Mouse (Mus musculus): ENCODE data around the gene Psmg4.

Gene Psmg4

GRCm38 (mm10) chr13:34162491-34163303 is at the start of gene Psmg4:
TSS of gene Psmg4 (plus strand) at chr13:34162964.
- peak; percentile 84 to 87 for DNase-seq

GRCm38 (mm10) chr13:34113086-34113485 is 49.7 kb upstream of the Psmg4 start:
- DNase-seq, result no peak

GRCm38 (mm10) chr13:34114654-34115053 is 48.1 kb upstream of the Psmg4 start:
- no peak for DNase-seq

- DNase-seq, result no peak
Measured at GRCm38 (mm10) chr13:34116508-34116907, 46.3 kb upstream of the Psmg4 start.

- no peak for DNase-seq
Measured at GRCm38 (mm10) chr13:34118816-34119215, 43.9 kb upstream of the Psmg4 start.

- peak; percentile 32 to 53 for DNase-seq
Measured at GRCm38 (mm10) chr13:34119406-34119805, 43.4 kb upstream of the Psmg4 start.

GRCm38 (mm10) chr13:34120536-34120935 is 42.2 kb upstream of the Psmg4 start:
- no peak for DNase-seq

- DNase-seq, result no peak
Measured at GRCm38 (mm10) chr13:34125711-34126110, 37.1 kb upstream of the Psmg4 start.

- no peak for DNase-seq
Measured at GRCm38 (mm10) chr13:34128276-34129114, 34.3 kb upstream of the Psmg4 start.

GRCm38 (mm10) chr13:34129485-34130225 is 33.1 kb upstream of the Psmg4 start:
- DNase-seq, result peak; percentile 24 to 47

- DNase-seq, result peak; percentile 60 to 69
Measured at GRCm38 (mm10) chr13:34130226-34130731, 32.5 kb upstream of the Psmg4 start, which contains the start of gene Tubb2b. TSS of gene Tubb2b (minus strand) at chr13:34130466.

GRCm38 (mm10) chr13:34131011-34131707 is 31.6 kb upstream of the Psmg4 start:
- peak; percentile 51 to 67 for DNase-seq

- peak; percentile 42 to 68 for DNase-seq
Measured at GRCm38 (mm10) chr13:34131708-34132060, 31.1 kb upstream of the Psmg4 start.

- no peak for DNase-seq
Measured at GRCm38 (mm10) chr13:34132299-34132698, 30.5 kb upstream of the Psmg4 start.

- DNase-seq, result no peak
Measured at GRCm38 (mm10) chr13:34132875-34133274, 29.9 kb upstream of the Psmg4 start.

GRCm38 (mm10) chr13:34133326-34134071 is 29.3 kb upstream of the Psmg4 start:
- no peak for DNase-seq

- no peak for DNase-seq
Measured at GRCm38 (mm10) chr13:34134276-34134675, 28.5 kb upstream of the Psmg4 start.

- DNase-seq, result no peak
Measured at GRCm38 (mm10) chr13:34136605-34137004, 26.2 kb upstream of the Psmg4 start.

GRCm38 (mm10) chr13:34143389-34143788 is 19.4 kb upstream of the Psmg4 start:
- DNase-seq, result no peak

GRCm38 (mm10) chr13:34146916-34147315 is 15.8 kb upstream of the Psmg4 start:
- no peak for DNase-seq

- DNase-seq, result no peak
Measured at GRCm38 (mm10) chr13:34148181-34148580, 14.6 kb upstream of the Psmg4 start.

Measured in thymus, adult 18-20 months (tissue).